Mouse (Mus musculus): ENCODE measurements around the gene Pgc.

Gene Pgc

GRCm38 (mm10) chr17:47708972-47709371, 17.7 kb upstream of the Pgc start:
- no peak for DNase-seq (ENCODE audit: low spot score)

- DNase-seq (ENCODE audit: low spot score): no peak
These were observed 16.6 kb upstream of the Pgc start for GRCm38 (mm10) chr17:47710036-47710435.

- DNase-seq (ENCODE audit: low spot score): no peak
These were observed 14.8 kb upstream of the Pgc start for GRCm38 (mm10) chr17:47711883-47712282.

GRCm38 (mm10) chr17:47712889-47713571, 13.6 kb upstream of the Pgc start:
- no peak for DNase-seq (ENCODE audit: low spot score)

GRCm38 (mm10) chr17:47715037-47715436, 11.6 kb upstream of the Pgc start:
- DNase-seq (ENCODE audit: low spot score): no peak

GRCm38 (mm10) chr17:47721183-47721582, 5.5 kb upstream of the Pgc start:
- DNase-seq (ENCODE audit: low spot score): no peak

GRCm38 (mm10) chr17:47730633-47731575, 4.3 kb downstream of the Pgc start:
- DNase-seq (ENCODE audit: low spot score): no peak

GRCm38 (mm10) chr17:47735553-47736100, 9.0 kb downstream of the Pgc start:
- DNase-seq (ENCODE audit: low spot score): no peak

GRCm38 (mm10) chr17:47736856-47737255, 10.2 kb downstream of the Pgc start, which contains the start of gene Tfeb:
Gene Tfeb (plus strand): TSS chr17:47737030.
- DNase-seq (ENCODE audit: low spot score): peak; percentile 97

- DNase-seq (ENCODE audit: low spot score): peak; percentile 89
These were observed 10.8 kb downstream of the Pgc start for GRCm38 (mm10) chr17:47737271-47738065.

- peak; percentile 67 for DNase-seq (ENCODE audit: low spot score)
These were observed 11.6 kb downstream of the Pgc start for GRCm38 (mm10) chr17:47738066-47738878.

- no peak for DNase-seq (ENCODE audit: low spot score)
These were observed 12.5 kb downstream of the Pgc start for GRCm38 (mm10) chr17:47738879-47739798.

- no peak for DNase-seq (ENCODE audit: low spot score)
These were observed 13.5 kb downstream of the Pgc start for GRCm38 (mm10) chr17:47740186-47740585.

GRCm38 (mm10) chr17:47742991-47743734, 16.5 kb downstream of the Pgc start:
- DNase-seq (ENCODE audit: low spot score): no peak

GRCm38 (mm10) chr17:47744086-47744485, 17.4 kb downstream of the Pgc start:
- DNase-seq (ENCODE audit: low spot score): no peak

- no peak for DNase-seq (ENCODE audit: low spot score)
These were observed 18.2 kb downstream of the Pgc start for GRCm38 (mm10) chr17:47744746-47745368.

- DNase-seq (ENCODE audit: low spot score): peak; percentile 47
These were observed 22.3 kb downstream of the Pgc start for GRCm38 (mm10) chr17:47748791-47749553.

- no peak for DNase-seq (ENCODE audit: low spot score)
These were observed 23.0 kb downstream of the Pgc start for GRCm38 (mm10) chr17:47749626-47750025.

Measured in ovary, postnatal 36 days (tissue).